Mouse (Mus musculus) cerebellum, adult 2 months (tissue): ENCODE results near the gene Hist1h3d.

Experiments used
- CTCF ChIP-seq: fragments of 200-500 bp; IDR thresholded peaks from 2 replicates; pipeline ENCODE4 v1.5.1; 2011; ENCODE audit warnings: low read depth, mild to moderate bottlenecking, control low read depth, low read length, moderate library complexity, borderline replicate concordance; ENCODE audit not compliant: insufficient read depth
- POLR2A ChIP-seq: fragments of 200-500 bp; IDR thresholded peaks from 2 replicates; pipeline ENCODE4 v1.6.1; 2011; ENCODE audit warnings: low read length, control low read depth, borderline replicate concordance; ENCODE audit not compliant: insufficient read depth

DNA sequence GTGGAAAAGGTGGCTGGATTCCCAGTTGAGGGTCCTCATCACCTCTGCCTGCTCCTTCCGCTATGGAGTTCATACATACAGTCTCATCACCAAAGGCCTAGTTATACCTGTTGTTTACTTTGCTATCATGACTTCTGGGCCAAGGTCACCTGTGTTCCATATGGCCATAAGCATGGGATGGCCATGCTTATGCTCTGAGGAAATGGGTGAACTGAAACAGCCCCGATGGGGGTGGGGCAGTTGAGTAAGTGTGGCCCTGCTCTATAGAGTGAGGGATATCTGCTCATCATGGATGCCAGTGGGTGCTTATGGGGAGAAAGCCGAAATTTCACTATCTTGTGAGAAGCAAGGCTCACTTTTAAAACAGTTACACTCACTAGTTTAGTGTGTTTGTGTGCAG, 29.5 kb downstream of the Hist1h3d start:
- TF ChIP-seq POLR2A, result no peak
- TF ChIP-seq CTCF, result no peak
